Mouse (Mus musculus) intestine, postnatal 0 days (tissue): ENCODE measurements around the gene Tmem92. TPM values are rescaled to one million over a fixed set of nuclear protein-coding genes. Genes with fewer than 3 reads are reported as not detected.
A peak's percentile ranks its signal among the peaks of the same experiment; 100 is the strongest.

ENCODE experiments used
- ATAC-seq: fragments of 200-750 bp; cut with Nextera tagmentation; 2 replicates; pipeline ENCODE4 v1.8.0; 2017; ENCODE audit warnings: mild to moderate bottlenecking, moderate TSS enrichment, moderate library complexity
- H3K27ac ChIP-seq: fragments of 300-500 bp; sonication (generic); 2 replicates; pipeline ENCODE4 v1.5.1; 2014; ENCODE audit warnings: mild to moderate bottlenecking, low read depth, low read length, moderate library complexity
- H3K27me3 ChIP-seq: fragments of 300-500 bp; sonication (generic); replicated peaks from 2 replicates; pipeline ENCODE4 v1.6.1; 2014; ENCODE audit warnings: low read length, mixed read lengths; ENCODE audit not compliant: control insufficient read depth, insufficient read depth
- H3K36me3 ChIP-seq: fragments of 300-500 bp; sonication (generic); 2 replicates; pipeline ENCODE4 v1.6.1; 2014; ENCODE audit warnings: mild to moderate bottlenecking, moderate library complexity; ENCODE audit not compliant: control insufficient read depth, insufficient read depth
- H3K4me1 ChIP-seq: fragments of 300-500 bp; sonication (generic); replicated peaks from 2 replicates; pipeline ENCODE4 v1.6.1; 2014; ENCODE audit warnings: antibody characterized with exemption, low read length, mixed read lengths; ENCODE audit not compliant: control insufficient read depth, insufficient read depth
- H3K4me2 ChIP-seq: fragments of 300-500 bp; sonication (generic); replicated peaks from 2 replicates; pipeline ENCODE4 v1.6.1; 2014; ENCODE audit warnings: low read depth, mild to moderate bottlenecking, moderate library complexity
- H3K4me3 ChIP-seq: fragments of 300-500 bp; sonication (generic); 2 replicates; pipeline ENCODE4 v1.5.1; 2014; ENCODE audit warnings: low read depth, low read length
- H3K9ac ChIP-seq: fragments of 300-500 bp; sonication (generic); 2 replicates; pipeline ENCODE4 v1.6.1; 2014; ENCODE audit warnings: mild to moderate bottlenecking, low read depth, low read length
- H3K9me3 ChIP-seq: fragments of 300-500 bp; sonication (generic); 2 replicates; pipeline ENCODE4 v1.6.1; 2016; ENCODE audit warnings: mixed run types; ENCODE audit not compliant: control insufficient read depth
- CTCF ChIP-seq: sonication (generic); IDR thresholded peaks from 2 replicates; pipeline ENCODE4 v1.5.1; 2016; ENCODE audit warnings: low read depth, mild to moderate bottlenecking, control low read depth, antibody characterized with exemption, moderate library complexity
- WGBS: fragments of 180-500 bp; shearing (Covaris S2); extraction: QIAGEN DNeasy Blood & Tissue Kit; methylation state at CpG from one replicate; pipeline ENCODE4 v1.1.7; 2014; 5-methylcytosine and 5-hydroxymethylcytosine counted together
- polyA plus RNA-seq: library from polyadenylated mRNA; unstranded; fragments of >200 nt; fragmentation: Nextera tagmentation; extraction: Ambion mirVana; gene quantifications from 2 replicates; pipeline ENCODE4 v1.2.1, GENCODE M21; 2015

Tmem92 gene
- polyA plus RNA-seq, 1 experiment from 2014 or later, result not detected

- H3K27ac ChIP-seq, result no peak overlapping the region
- 26% methylated on average over 8 of the region's 8 CpGs for WGBS
- H3K9ac ChIP-seq, result no peak overlapping the region
- peak overlapping the region; percentile 18; the same call in 1 of the 2 replicates for H3K4me2 ChIP-seq
- H3K27me3 ChIP-seq, result no peaks in the 10 kb centered on the region
- peak; percentile 85 for ATAC-seq
- no peaks in the 10 kb centered on the region for H3K9me3 ChIP-seq
- TF ChIP-seq CTCF, result peak; percentile 85
- H3K4me3 ChIP-seq, result no peak overlapping the region
- no peaks in the 10 kb centered on the region for H3K4me1 ChIP-seq
- H3K36me3 ChIP-seq, result no peaks in the 10 kb centered on the region
Measured at GRCm38 (mm10) chr11:94732773-94733172, 49.7 kb downstream of the Tmem92 start.

GRCm38 (mm10) chr11:94731229-94731628 is 51.3 kb downstream of the Tmem92 start:
- H3K9ac ChIP-seq, result no peak overlapping the region
- H3K4me2 ChIP-seq, result no peak overlapping the region
- no peaks in the 10 kb centered on the region for H3K36me3 ChIP-seq
- H3K4me3 ChIP-seq, result no peak overlapping the region
- 90% methylated on average over 12 of the region's 12 CpGs for WGBS
- ATAC-seq, result no peak
- no peaks in the 10 kb centered on the region for H3K4me1 ChIP-seq
- no peak overlapping the region for H3K27ac ChIP-seq
- TF ChIP-seq CTCF, result no peak
- H3K9me3 ChIP-seq, result no peaks in the 10 kb centered on the region
- H3K27me3 ChIP-seq, result no peaks in the 10 kb centered on the region

DNA sequence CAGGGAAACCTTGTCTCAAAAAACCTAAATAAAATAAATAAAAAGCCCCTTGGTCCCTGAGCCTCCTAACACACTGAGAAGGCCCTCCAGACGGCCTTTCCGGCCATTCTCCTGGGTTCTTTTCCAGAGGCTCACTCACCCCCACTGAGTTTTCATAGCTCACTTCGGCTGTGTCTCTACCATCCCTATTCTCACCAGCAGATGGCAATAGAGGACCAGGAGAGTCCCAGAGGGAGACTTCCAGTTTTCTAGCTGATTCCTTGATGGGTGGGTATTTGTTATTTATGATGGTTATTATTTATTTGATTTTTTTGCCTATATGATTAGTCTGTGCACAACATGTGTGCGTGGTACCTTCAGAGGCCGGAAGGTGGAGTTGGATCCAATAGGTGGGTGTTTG is 52.2 kb downstream of the Tmem92 start:
- H3K9me3 ChIP-seq, result no peaks in the 10 kb centered on the region
- no peak for ATAC-seq
- no peak overlapping the region for H3K27ac ChIP-seq
- H3K4me2 ChIP-seq, result no peak overlapping the region
- H3K27me3 ChIP-seq, result no peaks in the 10 kb centered on the region
- 20% methylated on average over 5 of the region's 5 CpGs for WGBS
- H3K4me3 ChIP-seq, result no peak overlapping the region
- H3K9ac ChIP-seq, result no peak overlapping the region
- no peaks in the 10 kb centered on the region for H3K36me3 ChIP-seq
- no peaks in the 10 kb centered on the region for H3K4me1 ChIP-seq
- TF ChIP-seq CTCF, result peak; percentile 94

DNA sequence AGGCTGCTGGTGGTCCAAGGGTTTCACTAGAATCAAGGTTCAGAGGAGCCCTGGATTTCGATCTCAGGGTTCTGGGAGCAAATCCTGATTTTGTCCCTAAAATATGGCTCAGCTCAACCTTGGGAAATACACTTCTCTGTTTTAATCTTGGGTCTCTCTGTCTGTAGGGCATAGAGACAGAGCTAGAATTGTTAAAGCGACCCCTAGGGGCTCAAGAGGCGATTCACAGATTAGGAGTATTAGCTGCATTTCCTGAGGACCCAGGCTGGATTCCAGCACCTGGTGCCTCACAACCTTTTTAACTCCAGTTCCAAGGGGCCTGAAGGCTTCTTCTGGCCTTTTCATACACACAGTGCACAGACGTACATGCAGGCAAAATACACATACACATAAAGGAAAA is 52.9 kb downstream of the Tmem92 start:
- H3K9ac ChIP-seq, result no peak overlapping the region
- ATAC-seq, result no peak
- no peaks in the 10 kb centered on the region for H3K36me3 ChIP-seq
- no peak overlapping the region for H3K4me3 ChIP-seq
- H3K27me3 ChIP-seq, result no peaks in the 10 kb centered on the region
- no peak overlapping the region for H3K4me2 ChIP-seq
- WGBS, result 39% methylated on average over 4 of the region's 4 CpGs
- H3K27ac ChIP-seq, result no peak overlapping the region
- peak; percentile 34; the same call in 1 of the 2 replicates for TF ChIP-seq CTCF
- no peaks in the 10 kb centered on the region for H3K4me1 ChIP-seq
- no peaks in the 10 kb centered on the region for H3K9me3 ChIP-seq

DNA sequence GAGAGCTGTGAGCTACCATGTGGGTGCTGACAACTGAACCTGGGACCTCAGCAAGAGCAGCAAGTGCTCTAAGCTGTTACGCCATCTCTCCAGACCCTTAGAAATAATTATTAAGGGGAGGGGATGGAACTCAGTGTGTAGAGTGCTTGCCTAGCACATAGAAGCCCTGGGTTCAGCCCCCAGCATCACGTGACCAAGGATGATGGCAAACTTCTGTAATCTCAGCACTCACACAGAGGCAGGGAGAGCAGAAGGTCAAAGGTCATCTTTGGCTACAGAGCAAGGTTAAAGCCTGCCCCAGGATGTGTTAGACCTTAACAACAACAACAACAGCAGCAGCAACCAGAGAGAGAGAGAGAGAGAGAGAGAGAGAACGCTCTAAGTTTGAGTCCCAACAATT is 54.0 kb downstream of the Tmem92 start:
- Histone ChIP-seq H3K4me3 (no peak overlapping the region), H3K4me1 (no peaks in the 10 kb centered on the region), H3K9me3 (no peaks in the 10 kb centered on the region), H3K9ac (no peak overlapping the region), H3K4me2 (no peak overlapping the region), H3K36me3 (no peaks in the 10 kb centered on the region), H3K27me3 (no peaks in the 10 kb centered on the region), H3K27ac (no peak overlapping the region)
- ATAC-seq, result no peak
- 81% methylated on average over 3 of the region's 3 CpGs for WGBS
- no peak for TF ChIP-seq CTCF

GRCm38 (mm10) chr11:94727306-94727705 is 55.2 kb downstream of the Tmem92 start:
- H3K4me2 ChIP-seq, result no peak overlapping the region
- H3K9me3 ChIP-seq, result no peaks in the 10 kb centered on the region
- no peak overlapping the region for H3K4me3 ChIP-seq
- TF ChIP-seq CTCF, result no peak
- WGBS, result 95% methylated on average over 3 of the region's 3 CpGs
- H3K27me3 ChIP-seq, result no peaks in the 10 kb centered on the region
- no peak overlapping the region for H3K9ac ChIP-seq
- H3K4me1 ChIP-seq, result no peaks in the 10 kb centered on the region
- no peaks in the 10 kb centered on the region for H3K36me3 ChIP-seq
- no peak for ATAC-seq
- no peak overlapping the region for H3K27ac ChIP-seq

Other genes starting within 250 kb of the Tmem92 start
- gene Rsad1, start 233.4 kb downstream of the Tmem92 start, polyA plus RNA-seq, result 1.2 and 1.8 TPM in 2 replicates
- 1.9 and 3.3 TPM in 2 replicates for gene Chad, start 217.7 kb downstream of the Tmem92 start, polyA plus RNA-seq
- gene Acsf2, start 180.8 kb downstream of the Tmem92 start, polyA plus RNA-seq, result 6.3 and 6.7 TPM in 2 replicates
- gene Lrrc59, start 152.9 kb downstream of the Tmem92 start, polyA plus RNA-seq, result 165 and 172 TPM in 2 replicates
- gene Mrpl27, start 128.9 kb downstream of the Tmem92 start, polyA plus RNA-seq, result 148 and 158 TPM in 2 replicates
- gene Eme1, start 128.7 kb downstream of the Tmem92 start, polyA plus RNA-seq, result 3.7 and 4.2 TPM in 2 replicates
- gene Xylt2, start 105.2 kb downstream of the Tmem92 start, polyA plus RNA-seq, result 8.0 and 8.2 TPM in 2 replicates
- gene Gm11541, start 78.2 kb downstream of the Tmem92 start, polyA plus RNA-seq, result 0.07 TPM in 1 of 2 replicates, not detected in the other
- gene Cdc34b, start 40.9 kb downstream of the Tmem92 start, polyA plus RNA-seq, result 0.13 TPM in 1 of 2 replicates, not detected in the other
- gene Col1a1, start 153.5 kb upstream of the Tmem92 start, polyA plus RNA-seq, result 338 and 367 TPM in 2 replicates
- not detected in 2 replicates for gene Hils1, start 184.9 kb upstream of the Tmem92 start, polyA plus RNA-seq
- 0.18 and 0.55 TPM in 2 replicates for gene Sgca, start 193.6 kb upstream of the Tmem92 start, polyA plus RNA-seq
- 6.3 and 7.1 TPM in 2 replicates for gene Ppp1r9b, start 208.3 kb upstream of the Tmem92 start, polyA plus RNA-seq
- 6.5 and 6.9 TPM in 2 replicates for gene Samd14, start 227.2 kb upstream of the Tmem92 start, polyA plus RNA-seq